Mouse (Mus musculus): Measurements from ENCODE around the gene Tmem260. TPM values are rescaled to one million over a fixed set of nuclear protein-coding genes. Genes with fewer than 3 reads are reported as not detected.

Gene Tmem260
- total RNA-seq, 4 experiments from 2014 or later, result 23.0 to 32.2 (median 26.0) TPM

GRCm38 (mm10) chr14:48476278-48476677 is 30.4 kb downstream of the Tmem260 start:
- DNase-seq (ENCODE audit: low spot score in 2 of 2), result no peak

GRCm38 (mm10) chr14:48481591-48481990 is 35.7 kb downstream of the Tmem260 start:
- DNase-seq (ENCODE audit: low spot score in 2 of 2), result no peak

DNA sequence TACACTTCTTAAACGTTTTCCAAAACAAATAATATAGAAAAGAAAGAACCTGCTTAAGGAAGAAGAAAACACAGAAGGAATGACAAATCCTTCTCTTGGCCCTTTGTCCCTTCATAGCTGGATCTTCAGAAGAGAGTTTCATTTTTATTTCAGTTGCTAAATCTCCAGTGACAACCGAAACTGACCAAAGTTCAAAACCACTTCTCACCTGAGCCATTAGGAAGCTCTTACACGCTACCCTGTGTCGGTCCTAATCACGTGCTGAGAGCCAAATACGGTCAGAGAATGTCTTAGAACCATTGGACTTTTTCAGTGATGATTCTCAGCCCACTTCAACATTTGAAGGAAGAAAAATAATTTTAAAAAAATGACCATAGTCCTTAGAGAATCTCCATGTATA is 36.8 kb downstream of the Tmem260 start:
- no peak for DNase-seq (ENCODE audit: low spot score in 2 of 2)

- no peak for DNase-seq (ENCODE audit: low spot score in 2 of 2)
These were observed 48.0 kb downstream of the Tmem260 start for GRCm38 (mm10) chr14:48493896-48494295.

DNA sequence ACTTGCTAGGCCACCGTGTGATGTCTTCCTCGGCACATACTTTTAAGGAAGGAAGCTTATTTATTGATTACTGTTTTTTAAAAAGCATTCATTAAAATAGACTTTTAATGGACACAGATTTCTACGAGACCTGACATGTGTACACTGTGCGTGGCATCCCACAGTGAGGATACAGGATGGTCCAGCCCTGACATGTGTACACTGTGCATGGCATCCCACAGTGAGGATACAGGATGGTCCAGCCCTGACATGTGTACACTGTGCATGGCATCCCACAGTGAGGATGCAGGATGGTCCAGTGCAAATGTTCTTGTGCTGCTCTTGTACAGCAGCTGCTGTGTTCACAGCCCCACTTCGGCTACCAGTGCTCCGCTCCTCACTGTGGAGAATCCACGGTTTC is 56.6 kb downstream of the Tmem260 start:
- no peak for DNase-seq (ENCODE audit: low spot score in 2 of 2)

DNA sequence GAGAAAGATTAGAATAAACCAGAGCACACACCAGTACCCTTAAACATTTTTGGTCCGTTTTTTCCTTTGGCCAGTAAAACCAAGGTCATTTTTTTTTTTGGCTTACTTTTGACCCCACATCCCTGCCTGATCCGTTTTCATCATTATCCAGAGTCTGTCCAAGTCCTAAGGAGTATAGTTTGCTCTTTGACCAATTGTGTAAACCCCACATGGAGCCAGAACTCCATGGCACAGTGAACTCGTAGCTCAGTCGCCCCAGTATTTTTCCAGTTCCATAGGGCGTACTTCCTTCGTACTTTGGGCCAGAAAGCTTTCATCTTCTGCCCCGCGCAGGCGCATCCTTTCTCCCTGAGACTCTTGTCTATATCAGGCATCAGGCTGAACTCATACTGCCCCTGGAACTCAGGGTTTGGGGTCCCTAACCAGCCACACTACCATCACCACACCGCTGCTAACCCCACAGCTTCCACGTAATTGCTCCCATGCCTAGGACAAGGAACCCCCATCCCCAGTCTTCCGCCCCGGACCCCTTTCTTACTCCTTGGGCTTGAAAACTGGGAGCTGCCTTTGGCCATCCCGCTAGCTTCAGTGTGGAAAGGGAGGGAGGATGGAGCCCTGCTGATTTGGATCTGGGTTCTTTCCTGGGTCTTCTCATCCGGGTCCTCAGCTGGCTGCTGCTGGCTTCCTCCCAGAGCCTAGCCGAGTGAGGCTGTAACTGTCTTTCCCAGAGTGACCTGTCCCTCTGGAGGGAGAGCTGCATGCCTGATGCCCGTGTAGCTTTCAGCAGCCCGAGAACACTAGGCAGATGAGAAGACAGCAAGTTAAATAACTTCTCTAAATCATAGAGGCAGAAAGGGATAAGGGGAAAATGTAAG is 58.0 kb downstream of the Tmem260 start:
- DNase-seq (ENCODE audit: low spot score in 2 of 2), result no peak

- no peak for DNase-seq (ENCODE audit: low spot score in 2 of 2)
These were observed 58.6 kb downstream of the Tmem260 start for GRCm38 (mm10) chr14:48504566-48504950.

DNA sequence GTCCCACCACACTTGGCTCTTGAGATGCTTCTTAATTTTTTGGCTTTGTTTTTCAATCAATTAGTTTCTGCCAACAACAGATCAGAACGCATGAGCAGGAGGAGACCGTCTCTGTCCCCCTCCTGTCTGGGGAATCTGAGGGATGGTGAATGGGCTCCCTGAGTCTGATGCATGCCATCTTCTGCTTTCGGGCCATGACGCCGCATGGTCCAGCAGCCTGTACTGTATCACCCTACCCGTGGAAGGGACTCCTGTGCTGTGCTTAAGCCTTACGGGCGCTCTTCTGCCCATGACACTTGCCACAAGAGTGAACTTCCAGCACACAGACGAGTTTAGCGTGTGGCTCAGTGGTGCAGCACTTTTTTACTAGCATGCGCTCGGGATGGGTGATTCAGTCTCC is 59.7 kb downstream of the Tmem260 start:
- DNase-seq (ENCODE audit: low spot score in 2 of 2), result no peak

DNA sequence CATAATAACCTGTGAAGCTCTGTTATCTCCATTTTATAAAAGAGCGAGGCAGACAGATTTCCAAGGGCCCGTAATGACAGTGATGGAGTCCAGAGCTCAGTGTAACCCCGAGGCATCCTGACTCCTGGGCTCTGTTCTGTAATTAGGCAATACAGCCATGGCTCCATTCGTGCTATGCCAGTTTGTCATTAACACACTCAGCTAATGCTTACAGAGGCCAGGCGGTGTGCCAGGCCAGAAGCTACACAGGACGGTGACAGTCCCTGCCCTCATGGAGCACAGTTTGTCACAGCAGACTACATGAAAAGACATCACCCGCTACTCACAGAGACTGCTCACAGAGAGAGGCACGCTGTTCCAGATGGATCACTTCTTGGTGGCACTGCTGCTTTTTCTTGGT is 61.5 kb downstream of the Tmem260 start:
- DNase-seq (ENCODE audit: low spot score in 2 of 2), result no peak

GRCm38 (mm10) chr14:48509131-48509530 is 63.2 kb downstream of the Tmem260 start:
- no peak for DNase-seq (ENCODE audit: low spot score in 2 of 2)

- no peak for DNase-seq (ENCODE audit: low spot score in 2 of 2)
These were observed 67.3 kb downstream of the Tmem260 start for GRCm38 (mm10) chr14:48513098-48513823.

DNA sequence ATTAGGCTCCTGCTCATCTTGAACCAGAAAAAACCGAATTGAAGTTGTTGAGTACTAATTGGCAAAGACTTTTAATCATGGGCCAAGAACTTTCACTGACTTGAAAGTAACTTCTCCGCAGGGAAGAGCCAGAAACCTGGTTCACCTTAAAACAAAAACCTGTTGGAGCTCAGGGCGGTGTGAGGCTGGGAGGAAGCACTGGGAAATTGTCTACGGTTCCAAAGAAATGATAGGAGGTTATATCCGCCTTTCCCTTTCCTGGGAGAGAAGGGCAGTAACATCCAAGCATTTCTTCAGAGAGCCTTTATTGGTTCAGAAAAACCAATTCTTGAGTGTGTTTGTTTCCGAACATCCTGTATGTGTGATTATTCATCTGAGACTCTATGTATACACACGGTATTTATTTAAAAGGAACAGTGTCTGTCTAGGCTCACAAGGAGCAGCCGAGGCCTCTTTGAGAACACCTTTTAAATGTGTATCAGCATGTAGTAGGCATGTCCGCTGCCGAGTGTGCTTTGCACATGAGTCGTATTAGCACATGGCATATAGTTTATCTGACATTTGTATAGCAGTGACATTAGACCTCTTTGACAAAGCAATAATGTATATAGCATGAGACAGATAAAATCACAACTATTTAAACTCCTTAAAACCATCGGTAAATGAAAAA is 68.0 kb downstream of the Tmem260 start:
- no peak for DNase-seq (ENCODE audit: low spot score in 2 of 2)

DNA sequence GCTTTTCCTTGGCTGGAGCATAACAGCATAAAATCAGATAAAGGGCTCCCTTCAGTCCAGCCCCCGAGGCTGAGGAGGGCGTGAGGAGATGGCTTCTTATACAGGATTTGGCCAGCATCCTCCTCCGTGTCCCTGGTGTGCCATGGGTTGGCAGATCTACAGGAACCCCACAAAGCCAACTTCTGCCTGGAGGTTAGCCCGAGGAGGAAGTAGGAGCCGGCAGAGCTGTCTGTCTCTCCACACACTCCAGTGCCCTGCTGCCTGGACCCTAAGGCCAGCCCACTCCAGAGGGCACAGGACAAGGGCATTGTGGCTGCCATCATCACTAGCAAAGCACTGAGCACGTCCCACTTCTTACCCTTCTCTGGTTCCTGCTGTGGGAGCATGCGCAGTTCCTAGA is 68.7 kb downstream of the Tmem260 start:
- DNase-seq (ENCODE audit: low spot score in 2 of 2), result no peak

DNA sequence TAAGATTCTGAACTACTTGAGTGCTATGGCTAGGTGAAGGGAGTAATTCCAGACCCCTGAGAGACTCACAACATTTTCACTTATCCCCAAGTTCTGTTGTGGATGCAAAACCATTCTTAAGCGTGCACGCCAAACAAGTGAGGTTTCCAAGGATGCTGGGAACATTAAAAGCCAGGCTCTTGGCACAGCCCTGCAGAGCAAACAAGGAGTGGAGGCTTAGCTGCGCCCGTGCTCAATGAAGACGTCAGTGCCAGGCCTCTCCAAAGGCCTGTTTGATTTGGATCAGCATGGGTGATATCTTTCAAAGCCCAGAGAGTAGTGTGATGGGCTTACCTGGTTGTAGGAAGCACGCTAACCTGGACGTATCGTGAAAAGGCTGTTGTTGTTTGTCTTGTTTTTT is 69.6 kb downstream of the Tmem260 start:
- no peak for DNase-seq (ENCODE audit: low spot score in 2 of 2)

DNA sequence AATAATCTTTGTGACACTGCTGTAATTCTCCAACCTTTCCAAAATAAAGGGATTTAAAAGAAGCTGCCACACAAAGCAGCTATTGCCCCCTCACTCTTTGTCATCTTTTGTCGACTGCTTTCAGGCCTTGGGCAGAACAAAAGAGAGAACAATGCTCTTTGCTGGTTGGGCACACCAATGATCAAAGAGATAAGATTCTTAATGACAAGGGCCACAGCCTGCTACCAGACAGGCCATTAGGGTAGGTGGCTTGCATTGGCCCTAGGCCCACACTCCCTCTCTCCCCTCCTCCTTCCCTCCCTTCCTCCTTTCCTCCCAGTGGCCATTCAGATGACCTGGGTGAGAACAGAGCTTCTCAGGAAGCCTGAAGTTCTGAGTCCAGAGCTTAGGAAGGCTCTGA is 77.4 kb downstream of the Tmem260 start:
- no peak for DNase-seq (ENCODE audit: low spot score in 2 of 2)

- DNase-seq (ENCODE audit: low spot score in 2 of 2), result peak in 1 of 2 experiments; percentile 54
These were observed 78.2 kb downstream of the Tmem260 start for GRCm38 (mm10) chr14:48524135-48524534.

- DNase-seq (ENCODE audit: low spot score in 2 of 2), result no peak
These were observed 79.1 kb downstream of the Tmem260 start for GRCm38 (mm10) chr14:48525055-48525454.

- DNase-seq (ENCODE audit: low spot score in 2 of 2), result no peak
These were observed 84.7 kb downstream of the Tmem260 start for GRCm38 (mm10) chr14:48530629-48531028.

DNA sequence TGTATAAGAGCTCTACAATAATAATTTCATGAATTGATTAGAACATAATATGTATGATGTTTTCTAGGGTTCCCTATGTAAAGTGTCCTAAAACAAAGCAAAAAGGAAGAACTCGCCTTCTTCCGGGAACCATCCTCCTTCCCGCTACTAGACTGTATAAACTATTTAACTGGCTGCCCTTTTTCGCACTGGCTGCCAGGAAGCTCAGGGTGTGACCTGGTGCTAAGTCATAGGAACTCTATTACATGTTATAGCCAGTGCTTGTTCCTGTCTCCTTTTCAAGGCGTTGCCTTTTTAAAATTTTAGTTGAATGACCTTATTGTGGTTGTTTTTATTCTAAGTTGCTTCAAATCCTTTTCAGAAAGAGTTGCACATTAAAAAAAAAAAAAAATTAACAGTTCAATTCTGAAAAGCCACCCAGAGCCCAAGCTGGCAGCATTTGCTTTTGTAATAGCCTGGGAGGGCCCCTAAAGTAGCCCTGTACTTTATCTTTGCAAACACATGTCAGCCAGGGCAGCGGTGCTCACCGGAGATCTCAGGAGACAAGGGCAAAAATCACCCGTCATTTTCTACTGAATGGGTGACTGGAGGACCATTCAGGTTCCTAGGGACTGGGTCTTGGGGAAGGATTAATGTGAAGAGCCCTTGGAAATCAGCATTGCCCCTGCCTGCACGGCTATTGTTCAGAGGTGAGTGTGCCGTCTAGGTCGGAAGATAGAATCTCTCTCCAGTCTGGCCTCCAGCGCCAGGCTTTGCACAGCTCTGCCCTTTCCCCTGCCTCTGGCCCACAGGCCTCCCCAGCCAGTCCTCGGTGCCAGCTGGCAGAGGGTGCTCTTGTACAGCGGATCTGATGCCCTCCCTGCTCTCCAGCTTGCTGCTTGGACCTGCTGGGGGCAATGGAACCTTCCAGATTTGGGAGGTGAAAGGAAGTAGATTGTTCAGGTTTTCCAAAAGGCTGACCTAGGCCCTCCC is 92.2 kb downstream of the Tmem260 start:
- no peak for DNase-seq (ENCODE audit: low spot score in 2 of 2)

DNA sequence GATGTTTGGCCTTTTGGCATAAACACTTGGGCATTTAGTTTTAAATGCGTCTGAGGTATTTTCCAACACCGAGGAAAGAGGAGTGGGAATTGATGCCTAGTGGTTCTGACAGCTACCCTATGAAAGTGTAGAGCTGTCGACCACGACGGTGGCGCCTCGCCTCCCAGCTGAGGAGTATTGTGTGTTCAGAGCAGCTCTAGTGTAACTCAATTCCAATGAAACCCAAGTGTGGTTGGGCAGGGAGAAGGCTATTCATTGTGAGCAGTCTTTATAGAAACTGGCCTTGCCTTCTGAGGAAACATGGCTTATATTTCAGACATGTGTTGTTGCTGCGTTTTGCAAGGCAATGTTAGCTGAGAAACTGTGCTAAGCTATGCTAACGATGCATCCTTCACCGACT is 99.2 kb downstream of the Tmem260 start:
- DNase-seq (ENCODE audit: low spot score in 2 of 2), result no peak

DNA sequence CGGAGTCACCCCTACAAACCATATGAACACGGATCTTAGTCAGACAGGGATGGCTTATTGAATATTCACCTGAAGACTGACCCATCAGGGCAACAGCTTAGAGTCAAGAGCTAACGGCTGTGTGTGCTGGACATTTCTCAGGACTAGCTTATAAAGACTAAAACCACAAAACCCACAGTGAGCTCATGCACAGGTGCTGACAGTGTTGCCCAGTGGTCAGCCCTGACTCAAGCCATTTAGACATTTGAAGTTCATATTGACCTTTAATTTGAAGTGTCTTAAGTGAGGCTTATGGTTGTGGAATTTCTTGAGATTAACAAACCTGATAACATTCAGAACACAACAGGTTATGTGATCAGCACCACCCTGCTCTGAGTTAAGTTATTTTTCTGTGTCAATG is 100.1 kb downstream of the Tmem260 start:
- no peak for DNase-seq (ENCODE audit: low spot score in 2 of 2)
